Mouse (Mus musculus) cortical plate, adult 2 months (tissue): Measurements from ENCODE around the gene Rheb.
"Not testable (repeated sequence)": the region's sequence is repeated elsewhere in the genome, so short reads cannot be mapped to it uniquely, and the experiment has no call there.

Experiments used
- CTCF ChIP-seq: fragments of 200-500 bp; IDR thresholded peaks from 2 replicates; pipeline ENCODE4 v1.5.1; 2011; ENCODE audit warnings: mild to moderate bottlenecking, control low read depth, low read length; ENCODE audit not compliant: insufficient read depth; ENCODE audit errors: extremely low read depth
- POLR2A ChIP-seq: fragments of 200-500 bp; IDR thresholded peaks from 2 replicates; pipeline ENCODE4 v1.6.1; 2011; ENCODE audit warnings: mild to moderate bottlenecking, low read length, control low read depth; ENCODE audit not compliant: insufficient read depth; ENCODE audit errors: extremely low read depth

- not testable (repeated sequence) for TF ChIP-seq CTCF, POLR2A
These were observed 67.9 kb downstream of the Rheb start for GRCm38 (mm10) chr5:24774549-24774948.
